Comparison of ENCODE assay signal across 8 mouse cellular contexts in genomic region chr2:157278717-157279415, GRCm38 (mm10). TPM values are rescaled to one million over a fixed set of nuclear protein-coding genes. Genes with fewer than 3 reads are reported as not detected.
DNase-seq lines count a peak whose midpoint lies in the region; ATAC-seq and TF ChIP-seq lines count a peak whose summit lies in the region.

TSS of gene Rpn2 (plus strand) at chr2:157279017.

- H3K9me3 ChIP-seq in erythroblast, embryonic 14.5 days (ENCODE audit: control insufficient read depth, low read length) = no peaks in the 10 kb centered on the region
- H3K9me3 ChIP-seq in heart, embryonic 11.5 days (replicated peaks; ENCODE audit: control insufficient read depth, low read length) = no peaks in the 10 kb centered on the region
- no peaks in the 10 kb centered on the region for H3K9me3 ChIP-seq in kidney, embryonic 16.5 days (ENCODE audit: low read length)

- under 1% methylated on average over 64 of the region's 64 CpGs for WGBS in heart, embryonic 11.5 days (ENCODE audit: insufficient replicate concordance)
- under 1% methylated on average over 64 of the region's 64 CpGs for WGBS in kidney, embryonic 16.5 days
- under 1% methylated on average over 64 of the region's 64 CpGs for WGBS in liver, adult 2 months

- no peaks in the 10 kb centered on the region for H3K27me3 ChIP-seq in C2C12 (ENCODE audit: control insufficient read depth, insufficient read depth, insufficient read length)
- no peaks in the 10 kb centered on the region for H3K27me3 ChIP-seq in erythroblast, embryonic 14.5 days (ENCODE audit: control insufficient read depth)
- no peaks in the 10 kb centered on the region for H3K27me3 ChIP-seq in heart, embryonic 11.5 days (ENCODE audit: control insufficient read depth, insufficient read depth, low read length)
- H3K27me3 ChIP-seq in kidney, embryonic 16.5 days (ENCODE audit: insufficient read depth, low read length) = no peaks in the 10 kb centered on the region
- no peaks in the 10 kb centered on the region for H3K27me3 ChIP-seq in liver, adult 2 months (ENCODE audit: control insufficient read depth, insufficient read depth, low read length)
- no peaks in the 10 kb centered on the region for H3K27me3 ChIP-seq in myocyte (ENCODE audit: control insufficient read depth, insufficient read depth, insufficient read length)
- no peaks in the 10 kb centered on the region for H3K27me3 ChIP-seq in splenic B cell, adult 2 months (ENCODE audit: control insufficient read depth, insufficient read depth, low read length, poor library complexity, severe bottlenecking)

- H3K79me2 ChIP-seq in C2C12 (ENCODE audit: control insufficient read depth, insufficient read depth) = peaks cover 49% of the 10 kb centered on the region
- peaks cover 23% of the 10 kb centered on the region; the same call in 1 of the 2 replicates for H3K79me2 ChIP-seq in liver, adult 2 months (ENCODE audit: control insufficient read depth, insufficient read depth, low read length)
- peaks cover 33% of the 10 kb centered on the region for H3K79me2 ChIP-seq in myocyte (ENCODE audit: control insufficient read depth, insufficient read depth)

- H3K79me3 ChIP-seq in C2C12 (ENCODE audit: low read depth) = peaks cover 42% of the 10 kb centered on the region

- peak; percentile 39; the same call in 1 of the 2 replicates for TF ChIP-seq POLR2A in brain, embryonic 14.5 days (IDR thresholded peaks at IDR 0.05; ENCODE audit: borderline replicate concordance, extremely low read depth, insufficient read depth, insufficient read length, poor library complexity, severe bottlenecking)
- TF ChIP-seq POLR2A in liver, adult 2 months (IDR thresholded peaks at IDR 0.05; ENCODE audit: extremely low read depth, insufficient read depth, low read length) = peak; percentile 39; the same call in 1 of the 2 replicates
- peak; percentile 83 for TF ChIP-seq POLR2A in myocyte (IDR thresholded peaks at IDR 0.05; ENCODE audit: insufficient read length, low read depth)

- ATAC-seq in heart, embryonic 11.5 days (replicated peaks; ENCODE audit: insufficient number of reproducible peaks, low FRiP score, low TSS enrichment) = peak; percentile 99
- peak; percentile 100 for ATAC-seq in kidney, embryonic 16.5 days (ENCODE audit: low FRiP score, low TSS enrichment)

- peak within 1 kb of the TSS; percentile 98 for H3K9ac ChIP-seq in heart, embryonic 11.5 days (ENCODE audit: low read depth, low read length)
- peak within 1 kb of the TSS; percentile 96 for H3K9ac ChIP-seq in kidney, embryonic 16.5 days (replicated peaks; ENCODE audit: low read length)
- peak within 1 kb of the TSS; percentile 99 for H3K9ac ChIP-seq in liver, adult 2 months (ENCODE audit: low read depth, low read length)

- H3K4me2 ChIP-seq in heart, embryonic 11.5 days = peak within 1 kb of the TSS; percentile 79
- peak within 1 kb of the TSS; percentile 76 for H3K4me2 ChIP-seq in kidney, embryonic 16.5 days (replicated peaks; ENCODE audit: low read depth, low read length)
- peak within 1 kb of the TSS; percentile 79 for H3K4me2 ChIP-seq in myocyte (ENCODE audit: low read depth)

- H3K36me3 ChIP-seq in C2C12 (ENCODE audit: control insufficient read depth, insufficient read depth) (peaks cover 18% of the 10 kb centered on the region), myocyte (ENCODE audit: control insufficient read depth, insufficient read depth) (peaks cover 5% of the 10 kb centered on the region)
- peaks cover 23% of the 10 kb centered on the region for H3K36me3 ChIP-seq in erythroblast, embryonic 14.5 days (ENCODE audit: control insufficient read depth)
- peaks cover 3% of the 10 kb centered on the region for H3K36me3 ChIP-seq in heart, embryonic 11.5 days (ENCODE audit: control insufficient read depth, insufficient read depth, low read length)
- H3K36me3 ChIP-seq in kidney, embryonic 16.5 days (ENCODE audit: insufficient read depth, low read length) = peaks cover 14% of the 10 kb centered on the region; the same call in 1 of the 2 replicates
- peaks cover 8% of the 10 kb centered on the region; the same call in 1 of the 2 replicates for H3K36me3 ChIP-seq in liver, adult 2 months (ENCODE audit: control insufficient read depth, insufficient read depth, low read length)
- peaks cover 3% of the 10 kb centered on the region; the same call in 1 of the 2 replicates for H3K36me3 ChIP-seq in splenic B cell, adult 2 months (ENCODE audit: control insufficient read depth, insufficient read depth, low read length, poor library complexity, severe bottlenecking)

- H3K4me1 ChIP-seq in erythroblast, embryonic 14.5 days (ENCODE audit: control insufficient read depth) = peaks cover 29% of the 10 kb centered on the region
- H3K4me1 ChIP-seq in heart, embryonic 11.5 days (ENCODE audit: control insufficient read depth, insufficient read depth, low read length) = peaks cover 14% of the 10 kb centered on the region
- peaks cover 22% of the 10 kb centered on the region for H3K4me1 ChIP-seq in kidney, embryonic 16.5 days (ENCODE audit: insufficient read depth, low read length)
- peaks cover 4% of the 10 kb centered on the region for H3K4me1 ChIP-seq in liver, adult 2 months (ENCODE audit: control insufficient read depth, insufficient read depth, low read length)

- peak within 1 kb of the TSS; percentile 91 for H3K27ac ChIP-seq in heart, embryonic 11.5 days (ENCODE audit: low read depth, low read length)
- peak within 1 kb of the TSS; percentile 94 for H3K27ac ChIP-seq in kidney, embryonic 16.5 days (ENCODE audit: low read length)
- H3K27ac ChIP-seq in liver, adult 2 months (replicated peaks; ENCODE audit: insufficient read depth, low read depth, low read length) = peak within 1 kb of the TSS; percentile 94

- no peak for TF ChIP-seq CTCF in C2C12 (IDR thresholded peaks at IDR 0.05; ENCODE audit: control insufficient read depth, insufficient read depth, insufficient read length)
- no peak for TF ChIP-seq CTCF in brain, embryonic 14.5 days (IDR thresholded peaks at IDR 0.05; ENCODE audit: borderline replicate concordance, extremely low read depth, insufficient read depth, insufficient read length)
- no peak for TF ChIP-seq CTCF in liver, adult 2 months (IDR thresholded peaks at IDR 0.05; ENCODE audit: low read depth, low read length)

- peak within 1 kb of the TSS; percentile 98 for H3ac ChIP-seq in C2C12 (ENCODE audit: control insufficient read depth, insufficient read length, low read depth)
- peak within 1 kb of the TSS; percentile 74 for H3ac ChIP-seq in myocyte (ENCODE audit: control insufficient read depth, insufficient read length)

- H3K4me3 ChIP-seq in C2C12 (ENCODE audit: insufficient read depth, poor library complexity, severe bottlenecking) (peak within 1 kb of the TSS; percentile 84), myocyte (peak within 1 kb of the TSS; percentile 52)
- peak within 1 kb of the TSS; percentile 97 for H3K4me3 ChIP-seq in erythroblast, embryonic 14.5 days (replicated peaks)
- H3K4me3 ChIP-seq in heart, embryonic 11.5 days (ENCODE audit: low read depth, low read length) = peak within 1 kb of the TSS; percentile 100
- H3K4me3 ChIP-seq in kidney, embryonic 16.5 days (ENCODE audit: low read length) = peak within 1 kb of the TSS; percentile 87
- H3K4me3 ChIP-seq in liver, adult 2 months (ENCODE audit: insufficient read depth, low read depth, low read length) = peak within 1 kb of the TSS; percentile 92

- DNase-seq in brain, embryonic 14.5 days (ENCODE audit: low read depth) = peak; percentile 99
- DNase-seq in liver, adult 2 months (ENCODE audit: extremely low read depth, low read depth, low spot score) = peak; percentile 73
- peak; percentile 95 for DNase-seq in splenic B cell, adult 2 months (ENCODE audit: low read depth, low spot score)

TF ChIP-seq in C2C12, 6 proteins besides CTCF, POLR2A, EP300 and RAD21:
- TF ChIP-seq MAX (IDR thresholded peaks at IDR 0.05) = peak; percentile 52
- TF ChIP-seq FOSL1 (IDR thresholded peaks at IDR 0.05; ENCODE audit: insufficient read depth, low read length, poor library complexity, severe bottlenecking) = no peak

TF ChIP-seq in myocyte, 11 proteins besides CTCF, POLR2A, EP300 and RAD21:
- TF ChIP-seq CEBPB (IDR thresholded peaks at IDR 0.05; ENCODE audit: insufficient read depth, poor library complexity, severe bottlenecking) (no peak), REST (IDR thresholded peaks at IDR 0.05; ENCODE audit: insufficient read depth, insufficient read length) (no peak), MYOD1 (IDR thresholded peaks at IDR 0.05; ENCODE audit: control insufficient read depth in 1 of 3, insufficient read length in 2 of 3, low read depth in 2 of 3) (no peak), MAX (IDR thresholded peaks at IDR 0.05; ENCODE audit: low read depth) (no peak), E2F4 (IDR thresholded peaks at IDR 0.05; ENCODE audit: insufficient read depth) (peak; percentile 99), TCF3 (IDR thresholded peaks at IDR 0.05; ENCODE audit: insufficient read length, low read depth) (no peak), SRF (IDR thresholded peaks at IDR 0.05; ENCODE audit: control insufficient read depth, insufficient read length, low read depth) (peak; percentile 48), MYOG (IDR thresholded peaks at IDR 0.05; ENCODE audit: control insufficient read depth in 1 of 3, insufficient read depth in 1 of 3, insufficient read length in 2 of 3, low read depth in 2 of 3) (no peak), USF1 (IDR thresholded peaks at IDR 0.05; ENCODE audit: low read depth) (no peak), TCF12 (IDR thresholded peaks at IDR 0.05; ENCODE audit: insufficient read depth, poor library complexity, severe bottlenecking) (no peak), POLR2AphosphoS2 (IDR thresholded peaks at IDR 0.05; ENCODE audit: insufficient read length, low read depth) (peak; percentile 7)
TF ChIP-seq in myocyte: peak in this region for 3.

RNA-seq across cellular contexts. Expression of gene Rpn2, which starts in this region (rescaled TPM):
- 210 TPM for polyA plus RNA-seq in C2C12 (2012; fragmentation: generic; extraction: Trizol)
- 195 and 208 TPM in 2 replicates for polyA plus RNA-seq in brain, embryonic 14.5 days (2012; rRNA removed)
- polyA plus RNA-seq in erythroblast, embryonic 14.5 days (2012) = 4.6 and 6.0 TPM in 2 replicates
- polyA plus RNA-seq in heart, embryonic 11.5 days (2014; fragmentation: Nextera tagmentation; extraction: Ambion mirVana) = 202 and 214 TPM in 2 replicates
- polyA plus RNA-seq in kidney, embryonic 16.5 days (2015; fragmentation: Nextera tagmentation; extraction: Ambion mirVana) = 324 and 341 TPM in 2 replicates
- 118 and 144 TPM in 2 replicates for total RNA-seq in liver, adult 2 months (2014; rRNA removed)
- polyA plus RNA-seq in liver, adult 2 months (2012; rRNA removed) = 155 and 157 TPM in 2 replicates
- polyA plus RNA-seq in myocyte (2012; fragmentation: generic; extraction: Trizol) = 203 TPM

Comparison
In these comparisons a context has a peak if more than half of its experiments do, and no peak if none do; other contexts are left out.
1. Peak in every context shown above with its lines: DNase-seq, ATAC-seq, H3K4me3 ChIP-seq and H3K27ac ChIP-seq.
2. RNA of gene Rpn2 (polyA plus RNA-seq): 324 to 341 TPM in kidney, embryonic 16.5 days, 210 TPM in C2C12 (single experiment), 203 TPM in myocyte (single experiment), 202 to 214 TPM in heart, embryonic 11.5 days, 195 to 208 TPM in brain, embryonic 14.5 days and 155 to 157 TPM in liver, adult 2 months; 4.6 to 6.0 TPM in erythroblast, embryonic 14.5 days; every median in the first group is over 10 times any median in the second.